Mouse (Mus musculus): ENCODE data around the gene Ankrd35.

DNA sequence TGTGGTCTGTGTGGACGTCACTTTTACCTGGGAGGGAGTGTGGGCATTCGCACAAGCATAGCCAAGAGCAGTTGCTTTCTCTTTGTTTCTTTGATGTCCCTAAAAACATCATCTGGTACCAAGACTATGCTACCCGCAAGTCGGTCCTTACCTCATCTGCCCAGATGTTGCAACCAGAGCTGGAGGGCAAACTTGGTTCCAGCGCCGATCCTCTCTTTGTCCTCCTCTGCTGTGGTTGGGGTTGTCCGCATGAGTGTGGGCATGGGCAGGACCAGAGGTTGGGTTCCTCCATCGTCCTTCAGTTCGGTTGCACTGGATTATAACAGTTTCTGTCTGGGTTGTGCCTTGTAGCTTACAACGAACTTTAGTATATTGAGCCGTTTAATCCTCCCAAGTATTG is 36.3 kb downstream of the Ankrd35 start:
- TF ChIP-seq POLR2A (IDR thresholded peaks at IDR 0.05; ENCODE audit: insufficient read depth, low read depth, low read length) = no peak
- no peak for TF ChIP-seq EP300 (IDR thresholded peaks at IDR 0.05; ENCODE audit: insufficient read depth, low read depth, low read length)
- TF ChIP-seq CTCF (IDR thresholded peaks at IDR 0.05) = no peak

All from heart, adult 2 months (tissue).